10 mouse cellular contexts compared by ENCODE assay signal in the genomic region with DNA sequence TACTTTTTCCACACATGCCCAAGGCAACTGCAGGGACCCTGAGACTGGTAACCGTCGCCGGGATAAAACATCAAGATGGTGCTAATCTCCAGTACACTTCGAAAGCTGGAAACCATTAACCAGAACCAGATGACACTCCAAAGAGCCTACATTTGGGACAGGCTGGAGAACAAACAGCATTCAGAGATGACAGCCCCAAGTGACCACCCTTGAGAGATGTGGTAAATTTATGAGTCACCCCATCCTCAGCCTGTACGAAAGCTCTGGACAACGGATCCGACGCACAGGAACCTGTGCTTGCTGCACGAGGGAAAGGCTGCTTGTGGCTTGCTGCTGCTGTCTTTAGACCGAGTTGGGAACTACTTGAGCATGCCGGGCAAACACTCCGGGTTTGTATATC. TPM values are rescaled to one million over a fixed set of nuclear protein-coding genes. Genes with fewer than 3 reads are reported as not detected.
A peak's percentile ranks its signal among the peaks of the same experiment; 100 is the strongest.
DNase-seq lines count a peak whose midpoint lies in the region; ATAC-seq lines count a peak whose summit lies in the region.
"Had no signal": no experiment of that assay in that cellular context is flagged by ENCODE, and none has a peak within 500 bp of the region (broad histone marks: within the 10 kb centered on the region; RNA-seq: fewer than 3 reads in every experiment).

No protein-coding gene starts in this region.

- peak overlapping the region; percentile 18; the same call in 1 of the 2 replicates for H3K9ac ChIP-seq in kidney, embryonic 14.5 days (ENCODE audit: low read depth, low read length)
- no peak overlapping the region for H3K9ac ChIP-seq in neural tube, embryonic 12.5 days

- peak overlapping the region; percentile 15; the same call in 1 of the 2 replicates for H3K4me2 ChIP-seq in kidney, embryonic 14.5 days (replicated peaks; ENCODE audit: low read depth, low read length)
- H3K4me2 ChIP-seq in neural tube, embryonic 12.5 days (replicated peaks), result 0 out of 2 replicates have a peak overlapping the region, but pooled peaks have one; percentile 24

- no peak for ATAC-seq in kidney, embryonic 14.5 days (ENCODE audit: low FRiP score, low TSS enrichment)
- ATAC-seq in neural tube, embryonic 12.5 days (ENCODE audit: low FRiP score, low read depth), result no peak

- DNase-seq in kidney, postnatal 14 days, result no peak
- peak; percentile 35 for DNase-seq in embryo, embryonic 10 days (ENCODE audit: low spot score)
- DNase-seq in forelimb bud, embryonic 11.5 days (ENCODE audit: low read depth, low spot score), result peak; percentile 53
- no peak for DNase-seq in frontal cortex, postnatal 36 days (ENCODE audit: low spot score in 2 of 2)
- no peak for DNase-seq in cerebellum, adult 11 months
- DNase-seq in kidney, adult 18-20 months, result no peak
- DNase-seq: cerebellum, postnatal 25 days; kidney, adult 11 months had no signal

- H3K36me3 ChIP-seq in kidney, embryonic 14.5 days (ENCODE audit: control insufficient read depth, insufficient read depth, low read length), result no peaks in the 10 kb centered on the region
- H3K36me3 ChIP-seq in neural tube, embryonic 12.5 days, result no peaks in the 10 kb centered on the region

- 67% methylated on average over 12 of the region's 12 CpGs for WGBS in kidney, embryonic 14.5 days
- 72% methylated on average over 12 of the region's 12 CpGs for WGBS in neural tube, embryonic 12.5 days

- no peaks in the 10 kb centered on the region for H3K27me3 ChIP-seq in kidney, embryonic 14.5 days (ENCODE audit: control insufficient read depth, insufficient read depth, low read length)
- H3K27me3 ChIP-seq in neural tube, embryonic 12.5 days (replicated peaks), result no peaks in the 10 kb centered on the region

- H3K4me3 ChIP-seq in kidney, embryonic 14.5 days (ENCODE audit: low read length), result no peak overlapping the region
- no peak overlapping the region for H3K4me3 ChIP-seq in neural tube, embryonic 12.5 days

- H3K9me3 ChIP-seq in kidney, embryonic 14.5 days (ENCODE audit: control insufficient read depth, low read length), result no peaks in the 10 kb centered on the region
- no peaks in the 10 kb centered on the region for H3K9me3 ChIP-seq in neural tube, embryonic 12.5 days

- H3K27ac ChIP-seq in kidney, embryonic 14.5 days (ENCODE audit: low read depth, low read length), result peak overlapping the region; percentile 68
- no peak overlapping the region for H3K27ac ChIP-seq in neural tube, embryonic 12.5 days

- peaks cover 21% of the 10 kb centered on the region for H3K4me1 ChIP-seq in kidney, embryonic 14.5 days (ENCODE audit: control insufficient read depth, insufficient read depth, low read length)
- peaks cover 35% of the 10 kb centered on the region for H3K4me1 ChIP-seq in neural tube, embryonic 12.5 days

RNA-seq across cellular contexts. Expression of a gene that starts 34.2 kb away (rescaled TPM):
- polyA plus RNA-seq in kidney, embryonic 14.5 days (2014; fragmentation: Nextera tagmentation; extraction: Ambion mirVana), result 32.6 and 41.7 TPM in 2 replicates
- 117 and 121 TPM in 2 replicates for polyA plus RNA-seq in neural tube, embryonic 12.5 days (2016; fragmentation: Nextera tagmentation; extraction: Ambion mirVana)

RNA-seq across cellular contexts. Expression of a gene that starts 44.5 kb away (rescaled TPM):
- 7.0 and 7.8 TPM in 2 replicates for polyA plus RNA-seq in kidney, embryonic 14.5 days (2014; fragmentation: Nextera tagmentation; extraction: Ambion mirVana)
- 21.2 and 22.6 TPM in 2 replicates for polyA plus RNA-seq in neural tube, embryonic 12.5 days (2016; fragmentation: Nextera tagmentation; extraction: Ambion mirVana)

Comparison
In these comparisons a context has a peak if more than half of its experiments do, and no peak if none do; other contexts are left out.
1. DNase-seq: peak in embryo, embryonic 10 days (single experiment) and forelimb bud, embryonic 11.5 days (single experiment); none in kidney, postnatal 14 days (single experiment), frontal cortex, postnatal 36 days (0 of 2), cerebellum, adult 11 months (single experiment) and kidney, adult 18-20 months (single experiment).